Mouse (Mus musculus) R1 (cell line): ENCODE results near the gene Scfd2.

Experiments used
- DNase-seq: peaks from one replicate; pipeline ENCODE4 v3.0.0-alpha.2; 2018; ENCODE audit warnings: low read depth, low spot score

Gene Scfd2

GRCm38 (mm10) chr5:74175526-74176270 is 355.9 kb downstream of the Scfd2 start:
- DNase-seq = no peak

- DNase-seq = no peak
Observed at GRCm38 (mm10) chr5:74173162-74173844, 358.3 kb downstream of the Scfd2 start.

- DNase-seq = no peak
Observed at GRCm38 (mm10) chr5:74172208-74172607, 359.4 kb downstream of the Scfd2 start.

GRCm38 (mm10) chr5:74171768-74172167 is 359.8 kb downstream of the Scfd2 start:
- no peak for DNase-seq

- no peak for DNase-seq
Observed at GRCm38 (mm10) chr5:74168085-74168484, 363.5 kb downstream of the Scfd2 start.

- no peak for DNase-seq
Observed at GRCm38 (mm10) chr5:74166642-74167041, 364.9 kb downstream of the Scfd2 start.

GRCm38 (mm10) chr5:74164547-74164946 is 367.0 kb downstream of the Scfd2 start:
- DNase-seq = no peak

GRCm38 (mm10) chr5:74163141-74163540 is 368.4 kb downstream of the Scfd2 start:
- DNase-seq = no peak

- DNase-seq = no peak
Observed at GRCm38 (mm10) chr5:74162013-74162412, 369.5 kb downstream of the Scfd2 start.

GRCm38 (mm10) chr5:74161297-74161926 is 370.1 kb downstream of the Scfd2 start:
- peak; percentile 54 for DNase-seq

- DNase-seq = no peak
Observed at GRCm38 (mm10) chr5:74160349-74160748, 371.2 kb downstream of the Scfd2 start.

GRCm38 (mm10) chr5:74159906-74160305 is 371.7 kb downstream of the Scfd2 start:
- peak; percentile 55 for DNase-seq

- no peak for DNase-seq
Observed at GRCm38 (mm10) chr5:74158929-74159632, 372.5 kb downstream of the Scfd2 start.

GRCm38 (mm10) chr5:74155860-74156351 is 375.7 kb downstream of the Scfd2 start:
- DNase-seq = no peak
